Mouse (Mus musculus): ENCODE results near the gene Sorcs2.

Sorcs2 gene

DNA sequence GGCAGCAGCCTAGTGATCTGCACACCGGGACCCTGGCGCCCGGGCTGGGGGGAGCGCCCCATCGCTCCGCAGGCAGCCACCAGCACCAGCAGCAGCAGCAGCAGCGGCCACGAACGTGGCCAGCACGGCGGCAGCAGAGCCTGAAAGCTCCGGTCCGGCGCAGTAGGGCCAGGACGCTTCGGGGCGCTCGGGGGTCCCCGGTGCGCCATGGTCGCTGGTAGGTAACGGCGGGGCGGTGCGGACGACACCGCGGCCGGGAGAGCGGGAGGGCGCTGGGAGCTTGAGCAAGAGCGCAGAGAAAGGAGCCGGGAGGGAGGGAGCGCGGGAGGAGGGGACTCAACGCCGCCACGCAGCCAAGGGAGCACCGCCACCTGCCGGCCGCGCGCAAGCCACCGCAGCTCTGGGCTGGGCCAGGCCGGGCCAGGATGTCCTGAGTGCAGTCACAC is at the start of gene Sorcs2:
Gene Sorcs2, minus strand, starts transcription at position 303 of the 446 bp plus-strand sequence.
- peak; percentile 90 for DNase-seq (ENCODE audit: low spot score)

DNA sequence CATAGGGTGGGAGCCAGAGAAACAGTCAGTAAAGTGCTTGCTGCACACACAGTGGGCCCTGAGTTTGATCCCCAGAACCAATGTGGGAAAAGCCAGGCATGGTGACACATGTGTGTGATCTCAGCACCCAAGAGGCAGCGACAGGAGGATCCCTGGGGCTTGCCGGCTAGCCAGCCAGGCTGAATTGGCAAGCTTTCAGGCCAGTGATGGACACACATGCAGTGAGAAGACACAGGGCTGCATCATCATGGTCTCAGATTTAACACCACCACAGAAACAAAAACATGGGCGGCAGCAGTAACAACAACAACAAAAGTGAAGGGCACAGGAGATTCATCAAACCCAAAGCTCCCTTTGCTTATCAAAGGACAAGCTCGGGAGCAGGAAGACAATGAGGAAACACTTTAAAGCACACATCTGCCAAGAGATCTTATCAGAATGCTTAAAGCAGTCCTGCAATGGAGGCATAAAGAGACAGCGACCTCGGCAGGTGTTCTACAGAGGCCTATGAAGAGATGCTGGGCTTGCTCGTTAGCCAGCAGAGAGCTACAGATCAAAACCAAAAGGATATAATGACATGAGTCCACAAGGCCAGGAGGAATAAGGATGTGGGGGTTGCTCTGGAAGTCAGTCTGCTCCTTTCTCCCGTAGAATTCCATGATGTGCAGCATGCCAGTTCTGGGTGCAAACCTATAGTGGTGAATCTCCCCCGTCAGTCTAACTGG is 48.4 kb upstream of the Sorcs2 start:
- no peak for DNase-seq (ENCODE audit: low spot score)

DNA sequence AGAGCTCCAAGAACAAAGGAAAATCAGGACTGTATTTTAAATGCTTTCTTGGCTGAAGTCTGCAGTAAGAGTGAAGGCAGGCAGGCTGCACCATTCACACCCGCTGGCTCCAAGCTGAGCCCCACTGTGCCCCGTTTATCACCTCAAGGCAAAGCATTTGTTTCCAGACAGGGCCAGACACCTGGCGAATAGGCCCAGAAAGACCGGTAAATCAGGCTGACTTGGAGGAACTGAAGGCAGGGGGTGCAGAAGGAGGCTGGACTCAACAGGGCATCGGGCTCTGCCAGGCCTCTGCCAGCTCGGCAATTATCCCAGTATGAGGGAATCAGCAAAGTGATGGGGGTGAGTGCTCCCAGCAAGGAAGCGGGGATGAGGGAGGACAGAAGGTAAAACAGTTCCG is 47.1 kb upstream of the Sorcs2 start:
- peak; percentile 72 for DNase-seq (ENCODE audit: low spot score)

DNA sequence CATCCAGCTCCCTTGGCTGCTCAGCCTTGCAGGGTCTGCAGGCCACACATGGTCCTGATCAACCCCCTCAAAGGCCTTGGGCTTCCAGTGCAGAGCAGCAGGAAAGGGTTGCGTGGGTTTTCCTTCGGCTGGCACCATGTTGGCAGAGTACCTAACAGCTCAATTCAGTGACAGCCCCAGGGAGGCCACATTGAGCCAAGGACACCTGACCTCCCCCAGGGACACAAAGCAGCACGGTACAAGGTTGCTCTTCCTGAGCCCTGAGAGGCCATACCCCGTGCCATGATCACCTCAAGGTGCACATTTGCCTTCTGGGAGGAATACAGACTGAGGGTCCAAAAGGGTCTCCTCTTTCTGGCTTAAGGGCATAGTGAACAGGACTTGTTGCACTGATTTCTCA is 46.7 kb upstream of the Sorcs2 start:
- no peak for DNase-seq (ENCODE audit: low spot score)

DNA sequence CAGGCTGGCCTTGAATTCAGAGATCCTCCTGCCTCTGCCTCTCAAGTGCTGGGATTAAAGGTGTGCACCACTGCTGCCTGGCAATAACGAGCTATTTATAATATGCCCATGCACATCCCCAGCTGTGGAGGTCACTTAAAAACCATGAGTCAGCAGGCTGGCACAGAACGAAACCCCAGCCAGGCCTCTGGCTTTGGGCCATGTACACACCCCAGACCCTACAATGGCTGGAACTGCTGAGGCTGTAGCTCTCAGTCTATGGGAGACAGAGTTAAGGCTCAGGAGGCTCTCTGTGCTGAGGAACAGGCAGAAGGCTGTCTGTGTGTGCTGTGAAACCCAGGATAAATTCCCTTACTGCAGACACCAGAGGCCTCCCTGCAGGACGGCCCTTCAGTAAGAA is 42.8 kb upstream of the Sorcs2 start:
- no peak for DNase-seq (ENCODE audit: low spot score)

DNA sequence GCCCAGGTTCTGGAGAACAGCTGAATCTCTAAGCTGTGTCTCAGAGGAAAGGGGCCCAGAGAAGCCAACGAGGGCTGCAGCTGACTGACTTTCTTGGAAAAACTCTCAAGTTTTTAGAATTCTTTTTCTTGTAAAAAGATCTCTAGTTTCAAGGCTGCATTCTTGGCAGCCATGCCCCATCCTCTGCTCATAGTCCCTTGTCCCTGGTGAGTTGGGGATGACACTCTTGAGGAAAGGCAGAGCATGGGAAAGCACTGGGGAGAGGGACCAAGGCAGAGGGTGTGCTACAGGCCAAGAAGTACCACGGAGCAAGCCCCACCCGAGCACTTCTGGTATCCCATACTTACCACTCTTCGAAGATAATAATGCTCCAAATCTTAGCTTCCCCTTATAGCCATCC is 38.9 kb upstream of the Sorcs2 start:
- no peak for DNase-seq (ENCODE audit: low spot score)

DNA sequence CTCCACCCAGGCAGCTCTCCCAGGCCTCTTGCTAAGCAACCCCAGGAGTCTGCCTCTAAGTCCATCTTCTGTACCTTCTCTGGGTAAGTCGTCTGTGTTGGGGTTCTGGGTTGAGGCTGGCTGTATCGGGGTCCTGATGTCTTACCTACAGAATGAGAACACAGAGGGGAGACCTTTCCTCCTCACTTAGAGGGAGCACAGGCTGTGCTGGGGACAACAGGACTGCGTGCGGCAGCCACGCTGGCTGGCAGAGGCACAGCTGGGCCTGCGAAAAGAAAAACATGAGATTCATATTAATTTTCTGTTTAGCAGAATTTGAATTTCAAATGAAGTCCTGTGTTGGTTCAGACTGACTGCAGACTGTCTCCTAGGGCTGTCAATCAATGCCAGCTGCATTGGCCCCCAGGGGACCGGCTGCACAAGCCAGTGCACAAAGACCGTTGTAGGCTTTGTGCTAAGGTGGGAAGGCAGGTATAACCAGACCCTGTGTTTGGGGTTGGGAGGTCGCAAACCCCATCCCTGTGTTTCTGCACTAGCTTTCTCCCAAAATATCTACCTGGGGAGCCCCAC is 36.5 kb upstream of the Sorcs2 start:
- DNase-seq (ENCODE audit: low spot score): no peak

DNA sequence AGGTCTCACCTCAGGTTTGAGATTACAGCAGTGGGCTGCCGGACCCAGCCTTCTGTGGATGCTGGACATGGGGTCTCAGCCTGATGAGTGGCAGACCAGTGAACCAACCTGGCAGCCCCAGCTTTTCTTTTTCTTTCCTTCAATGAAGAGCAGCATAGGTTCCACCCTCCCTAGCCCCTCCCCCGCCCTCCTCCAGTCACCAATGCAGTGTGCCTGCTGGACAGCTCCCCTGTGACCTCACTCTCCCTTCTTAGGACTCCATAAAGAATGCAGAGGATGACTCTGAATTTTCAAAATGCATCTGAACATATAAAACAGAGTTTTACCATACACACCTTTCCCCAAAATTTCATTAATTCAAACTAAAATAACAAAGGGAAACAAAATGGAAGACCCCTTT is 33.8 kb upstream of the Sorcs2 start:
- no peak for DNase-seq (ENCODE audit: low spot score)

DNA sequence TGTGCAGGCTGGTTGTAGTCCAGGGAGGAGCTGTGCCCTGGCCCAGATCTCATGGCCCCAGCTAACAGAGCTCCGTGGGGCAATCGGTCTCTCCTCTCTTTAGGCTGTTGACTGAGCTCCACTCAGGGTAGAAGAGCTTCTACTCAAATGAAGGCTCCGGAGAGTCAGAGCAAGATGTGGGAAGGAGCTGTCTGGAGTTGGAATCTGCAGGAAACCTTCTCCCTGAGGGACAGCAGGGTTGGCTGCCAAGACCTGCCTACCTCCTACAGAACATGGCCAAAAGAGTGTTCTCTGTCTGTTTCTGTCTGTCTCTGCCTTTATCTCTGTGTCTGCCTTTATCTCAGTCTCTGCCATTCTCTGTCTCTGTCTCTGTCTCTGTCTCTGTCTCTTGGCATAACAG is 31.6 kb upstream of the Sorcs2 start:
- DNase-seq (ENCODE audit: low spot score): no peak

DNA sequence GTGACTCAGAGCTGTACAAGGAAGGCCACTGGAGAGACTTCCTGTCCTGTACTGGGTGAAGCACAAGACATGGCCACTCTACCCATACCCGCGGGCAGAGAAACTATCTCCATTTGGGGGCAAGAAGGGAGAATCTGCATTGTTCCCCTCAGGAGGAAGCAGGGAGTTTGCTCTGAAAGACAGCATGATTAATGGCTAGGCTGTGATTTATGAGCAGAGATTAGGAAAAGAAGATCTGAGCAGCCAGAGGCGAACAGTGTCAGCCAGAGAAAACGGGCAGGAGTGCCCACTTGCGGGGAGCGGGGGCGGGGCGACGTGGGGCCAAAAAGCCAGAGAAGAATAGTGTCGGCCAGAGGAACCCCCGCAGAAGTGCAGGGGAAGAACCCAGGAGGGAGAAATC is 29.9 kb upstream of the Sorcs2 start:
- DNase-seq (ENCODE audit: low spot score): peak; percentile 17

DNA sequence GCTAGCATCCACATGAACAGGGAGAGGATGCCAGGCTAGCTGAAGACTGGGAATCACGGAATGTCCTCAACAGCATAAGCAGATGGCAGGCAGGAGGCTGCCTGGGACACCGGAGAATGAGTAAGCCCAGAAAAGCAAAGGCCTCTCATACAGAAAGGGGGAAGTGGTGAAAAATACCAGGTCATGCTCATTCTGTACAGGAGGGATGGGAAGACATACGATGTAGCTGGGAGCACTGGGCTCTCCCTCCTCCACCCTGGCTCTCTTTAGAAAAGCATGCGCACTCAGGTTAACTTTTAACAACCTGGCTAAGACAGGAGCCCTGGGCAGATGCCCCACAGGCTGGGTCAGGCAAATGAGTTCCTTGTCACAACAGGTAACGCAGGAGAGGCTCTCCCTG is 28.5 kb upstream of the Sorcs2 start:
- no peak for DNase-seq (ENCODE audit: low spot score)

DNA sequence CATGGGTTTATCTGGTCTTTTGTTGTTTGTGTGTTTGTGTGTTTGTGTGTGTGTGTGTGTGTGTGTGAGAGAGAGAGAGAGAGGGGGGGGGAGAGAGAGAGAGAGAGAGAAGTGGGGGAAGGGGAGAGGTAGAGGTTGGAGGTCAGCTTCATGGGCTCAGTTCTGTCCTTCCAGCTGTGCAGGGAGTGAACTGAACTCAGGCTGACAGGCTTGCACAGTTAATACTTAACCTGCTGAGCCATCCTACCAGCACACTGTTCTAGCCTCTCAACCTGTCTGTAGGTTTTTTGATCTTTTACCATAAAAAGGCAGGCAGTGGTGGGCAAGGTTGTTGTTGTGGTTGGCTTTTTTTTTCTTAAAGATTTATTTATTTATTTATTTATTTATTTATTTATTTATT is 26.7 kb upstream of the Sorcs2 start:
- no peak for DNase-seq (ENCODE audit: low spot score)

DNA sequence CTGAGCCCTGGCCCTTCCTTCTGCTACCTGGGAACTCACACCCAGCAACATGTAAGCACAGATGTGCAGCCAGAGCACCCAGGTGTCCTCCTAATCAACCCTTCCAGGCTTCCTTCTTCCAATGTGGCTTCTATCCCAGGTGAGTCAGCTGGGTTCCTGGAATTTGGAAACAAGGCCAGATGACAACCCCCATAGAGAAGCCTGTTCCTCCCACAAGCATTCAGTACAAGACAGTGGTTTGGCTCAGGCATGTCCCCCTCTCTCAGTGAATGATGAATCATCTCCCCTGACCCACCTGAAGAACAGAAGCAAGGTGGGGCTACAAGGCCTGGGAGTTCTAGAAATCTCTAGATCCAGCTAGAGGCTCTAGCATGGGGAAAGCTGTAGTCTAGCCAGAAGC is 24.8 kb upstream of the Sorcs2 start:
- no peak for DNase-seq (ENCODE audit: low spot score)

DNA sequence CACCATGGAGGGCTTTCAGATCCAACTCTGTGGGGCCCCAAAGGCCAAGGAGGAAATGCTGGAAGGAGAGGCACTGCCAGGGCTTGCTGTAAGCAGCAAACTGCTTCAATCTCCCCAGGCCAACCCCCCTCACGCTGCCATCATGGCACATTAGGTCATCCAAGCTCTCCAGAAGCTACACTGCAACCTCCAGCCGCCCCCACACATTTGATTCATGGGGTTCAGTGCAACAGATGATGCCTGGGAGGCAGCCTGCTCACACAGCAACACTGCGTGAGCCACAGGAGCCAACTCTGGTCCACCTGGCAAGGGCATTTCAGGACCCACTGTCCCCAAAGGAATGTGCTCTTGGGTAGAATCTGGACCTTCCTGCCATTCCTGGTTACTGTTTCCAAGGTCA is 21.9 kb upstream of the Sorcs2 start:
- no peak for DNase-seq (ENCODE audit: low spot score)

DNA sequence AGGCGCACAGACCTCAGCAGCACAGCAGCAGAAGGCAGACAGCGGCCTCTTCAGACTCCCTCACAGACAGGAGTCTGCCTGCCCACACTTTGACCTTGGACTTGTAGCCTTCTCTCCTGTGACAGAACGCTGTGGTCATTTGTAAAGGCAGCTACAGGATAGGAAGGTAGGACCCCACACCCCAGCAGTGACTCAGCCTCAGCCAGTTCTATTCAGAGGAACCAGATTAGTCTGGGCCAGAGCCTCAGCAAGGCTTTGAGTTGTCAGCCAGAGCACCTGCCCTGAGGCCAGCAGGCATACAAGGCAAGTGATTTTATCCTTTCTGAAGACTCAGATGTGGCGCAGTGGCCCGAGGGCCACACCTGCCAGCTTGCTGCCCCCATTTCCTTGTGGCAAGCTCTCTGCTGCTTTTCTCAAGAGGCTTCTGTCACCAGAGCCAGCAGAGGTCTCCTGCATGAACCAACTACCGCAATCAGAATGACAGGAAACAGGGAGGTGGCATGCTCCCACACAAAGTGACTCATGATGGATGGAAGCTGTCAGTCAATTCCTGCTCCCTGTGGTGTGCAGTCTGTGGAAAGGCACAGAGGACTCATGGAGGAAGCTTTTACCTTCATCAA is 16.9 kb upstream of the Sorcs2 start:
- DNase-seq (ENCODE audit: low spot score): no peak

DNA sequence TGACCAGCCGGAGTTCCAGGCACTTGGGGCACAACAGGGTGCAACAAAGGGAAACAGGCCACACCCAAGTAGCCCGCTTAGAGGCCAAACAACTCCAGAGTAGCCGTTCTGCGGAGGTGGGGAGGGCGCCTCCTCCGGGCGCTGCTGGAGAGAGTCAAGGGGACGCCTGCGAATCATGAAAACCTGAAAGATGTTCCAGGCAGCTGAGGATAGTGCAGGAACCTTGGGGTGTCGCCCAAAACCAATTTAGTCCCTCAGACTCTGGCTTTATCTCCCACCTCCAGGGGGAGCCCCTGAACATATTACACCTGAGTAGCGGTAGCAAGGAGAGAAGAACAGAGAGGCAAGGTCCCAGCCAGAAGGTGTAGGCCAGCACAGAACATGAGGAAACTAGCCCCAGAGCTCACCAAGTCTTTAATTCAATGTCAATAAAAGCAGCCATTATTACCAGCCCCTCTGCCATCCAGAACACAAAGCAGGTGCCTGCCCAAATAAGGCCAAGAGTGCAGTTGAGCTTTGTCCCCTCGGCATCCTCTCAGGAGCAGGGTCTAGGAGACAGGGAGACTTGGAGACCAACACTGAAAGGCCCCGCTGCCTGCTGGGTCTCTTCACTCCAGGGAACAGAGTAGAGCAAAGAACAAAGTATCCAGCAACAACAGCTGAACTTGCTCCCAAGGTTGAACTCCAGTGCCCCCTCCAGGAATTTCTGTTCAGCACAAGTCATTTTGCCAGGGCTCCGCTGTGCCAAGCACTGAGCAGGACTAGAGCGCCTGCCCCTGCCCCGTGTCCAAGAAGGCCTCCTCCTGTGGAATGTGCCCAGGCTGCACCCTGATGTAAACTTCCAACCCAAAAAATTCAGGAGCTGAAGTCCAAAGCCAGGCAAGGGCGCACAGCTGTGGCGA is 775 bp upstream of the Sorcs2 start:
- DNase-seq (ENCODE audit: low spot score): peak; percentile 66

DNA sequence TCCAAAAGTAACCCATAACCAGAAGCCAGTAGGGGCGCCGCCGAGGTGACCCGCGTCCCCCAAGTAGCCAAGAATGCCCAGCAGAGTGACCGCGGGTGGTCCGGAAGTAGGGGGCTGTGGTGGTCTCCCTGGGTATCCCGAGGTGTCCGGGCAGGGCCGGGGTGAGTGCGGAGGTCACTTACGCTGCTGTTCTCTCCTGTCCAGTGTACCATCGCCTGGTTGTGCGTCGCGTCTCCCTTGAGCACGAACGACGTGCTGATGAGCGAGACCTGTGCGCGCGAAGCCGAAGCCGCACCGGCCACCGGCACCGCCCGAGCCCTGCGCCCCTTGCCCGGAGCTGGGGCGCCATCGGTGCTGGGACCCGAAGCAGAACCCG is 567 bp downstream of the Sorcs2 start:
- no peak for DNase-seq (ENCODE audit: low spot score)

DNA sequence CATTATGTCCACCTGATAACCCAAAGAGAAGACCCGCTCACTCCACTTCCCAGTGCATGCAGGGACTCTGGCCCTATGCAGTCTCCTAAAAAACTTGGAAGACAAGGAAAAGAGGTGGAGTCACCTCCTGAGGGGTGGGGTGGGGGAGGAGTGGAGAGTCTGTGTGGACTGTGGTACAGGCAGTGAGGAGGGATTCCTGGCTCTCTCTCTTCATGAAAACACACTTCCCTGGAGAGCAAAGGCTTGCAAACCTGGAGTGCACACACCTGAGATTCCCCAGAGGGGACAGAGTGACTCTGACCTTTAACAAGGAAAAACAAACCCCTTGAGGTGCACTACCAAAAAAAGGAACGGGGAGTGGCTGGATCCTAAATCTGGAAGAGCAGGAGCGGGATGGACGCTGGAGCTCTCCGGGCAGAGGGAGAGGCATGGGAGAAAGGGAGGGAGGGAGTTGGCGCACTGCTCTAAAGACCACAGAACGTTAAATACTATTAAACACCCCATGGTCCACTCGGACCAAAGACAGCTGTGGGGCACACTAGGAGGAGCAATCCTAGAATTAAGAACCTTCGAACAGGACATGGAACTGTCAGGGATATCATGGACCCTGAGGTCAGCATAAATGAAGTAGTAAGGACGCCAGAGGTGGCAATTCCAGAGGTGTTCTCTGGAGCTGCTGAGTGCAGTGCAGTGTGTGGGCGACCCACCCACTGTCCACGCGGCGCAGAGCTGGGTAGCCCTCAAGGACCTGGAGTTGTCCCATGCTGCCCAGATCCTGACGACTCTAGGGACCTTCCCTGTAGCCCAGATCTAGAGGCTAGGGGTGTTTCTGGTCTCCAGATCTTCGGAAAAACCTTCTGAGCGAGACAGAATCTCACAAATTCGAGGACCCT is 1.2 kb downstream of the Sorcs2 start:
- no peak for DNase-seq (ENCODE audit: low spot score)

DNA sequence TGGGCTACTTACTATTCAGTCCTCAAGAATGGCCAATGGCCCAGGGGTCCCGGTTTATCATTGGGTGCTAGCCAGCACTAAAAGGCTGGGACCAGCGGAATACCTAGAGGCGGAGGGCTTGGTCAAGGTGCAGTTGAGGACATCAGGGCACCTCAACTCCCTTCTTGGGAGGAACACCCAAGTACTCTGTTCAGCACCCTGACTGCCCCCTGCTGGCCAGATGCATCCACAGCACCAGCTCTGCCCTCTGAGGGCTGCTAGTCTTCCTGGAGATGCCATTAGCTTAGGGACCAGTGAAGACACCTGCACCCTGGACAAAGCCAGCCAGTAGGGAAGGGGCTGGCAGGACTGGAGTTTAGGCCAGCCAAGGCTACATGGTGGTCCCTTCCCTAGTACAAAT is 1.9 kb downstream of the Sorcs2 start:
- peak; percentile 84 for DNase-seq (ENCODE audit: low spot score)

DNA sequence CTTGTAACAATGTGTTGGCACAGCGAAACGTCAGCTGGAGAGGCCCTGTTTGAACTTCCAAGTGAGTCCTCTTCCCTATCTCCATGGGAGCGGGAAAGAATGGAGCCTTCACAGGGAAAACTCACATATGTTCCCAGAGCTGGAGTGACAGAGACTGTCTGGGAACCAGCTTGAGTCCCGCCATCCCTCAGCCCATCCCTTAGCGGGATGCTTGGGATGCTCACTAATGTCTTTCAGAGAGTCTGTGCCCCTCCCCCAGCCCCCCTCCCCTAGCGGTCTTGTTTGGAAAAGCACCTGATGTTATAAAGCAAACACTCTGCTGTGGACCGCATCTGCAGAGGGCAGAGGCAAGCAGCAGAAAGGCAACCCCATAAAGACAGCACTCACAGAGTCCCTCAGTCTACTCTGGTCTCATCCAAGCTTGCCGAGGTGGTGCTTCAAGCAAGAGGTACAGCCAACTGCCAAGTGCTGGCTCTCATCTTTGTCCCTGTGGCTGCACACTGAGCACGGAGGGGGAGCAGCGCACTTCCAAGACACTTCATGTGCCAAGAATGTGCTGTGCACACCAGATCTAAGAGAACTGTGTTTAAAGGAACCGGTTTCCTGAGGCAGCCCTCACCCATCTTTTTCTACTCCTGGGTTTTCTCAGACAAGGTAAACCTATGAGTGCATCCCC is 3.0 kb downstream of the Sorcs2 start:
- peak; percentile 20 for DNase-seq (ENCODE audit: low spot score)

DNA sequence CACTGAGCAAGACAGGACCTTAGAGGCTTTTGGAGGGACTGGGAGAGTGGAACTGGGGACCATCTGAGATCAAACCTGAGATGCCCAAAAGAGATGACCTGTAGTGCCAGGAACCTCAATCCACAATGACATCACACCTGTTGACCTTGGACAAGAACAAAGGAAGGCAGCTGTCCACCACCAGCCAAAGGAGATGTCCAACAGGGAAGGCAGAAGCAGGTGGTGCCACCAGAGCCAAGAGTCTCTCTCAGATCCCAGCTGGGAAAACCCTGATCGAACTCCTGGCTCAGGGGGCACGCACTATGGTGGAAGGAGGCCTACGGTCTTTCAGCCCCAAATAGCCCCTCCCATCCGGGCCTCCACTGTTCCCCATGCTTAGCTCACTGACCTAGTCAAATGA is 6.2 kb downstream of the Sorcs2 start:
- DNase-seq (ENCODE audit: low spot score): no peak

Measured in urinary bladder, postnatal 14 days (tissue).